Mouse (Mus musculus): ENCODE measurements around the gene Rhoj.

GRCm38 (mm10) chr12:75374437-75374836 is 66.3 kb downstream of the Rhoj start:
- TF ChIP-seq CTCF (IDR thresholded peaks at IDR 0.05; ENCODE audit: control insufficient read depth, insufficient read depth, insufficient read length) (no peak), FOSL1 (IDR thresholded peaks at IDR 0.05; ENCODE audit: insufficient read depth, low read length, poor library complexity, severe bottlenecking) (no peak), MYOG (IDR thresholded peaks at IDR 0.05; ENCODE audit: control insufficient read depth, extremely low read depth, insufficient read length) (no peak), USF1 (IDR thresholded peaks at IDR 0.05; ENCODE audit: low read depth) (no peak), MAX (IDR thresholded peaks at IDR 0.05) (no peak), CEBPB (IDR thresholded peaks at IDR 0.05; ENCODE audit: low read depth) (no peak)
